In genomic region chr6:148444796-148445195, GRCm38 (mm10) we compare ENCODE assay signal across 8 mouse cellular contexts. TPM values are rescaled to one million over a fixed set of nuclear protein-coding genes. Genes with fewer than 3 reads are reported as not detected.
DNase-seq lines count a peak whose midpoint lies in the region; ATAC-seq and TF ChIP-seq lines count a peak whose summit lies in the region.

No protein-coding gene starts in this region.

- no peaks in the 10 kb centered on the region for H3K9me3 ChIP-seq in lung, postnatal 0 days (ENCODE audit: low read length)
- no peaks in the 10 kb centered on the region; the same call in 1 of the 2 replicates for H3K9me3 ChIP-seq in forebrain, embryonic 13.5 days (replicated peaks)
- no peaks in the 10 kb centered on the region; the same call in 1 of the 2 replicates for H3K9me3 ChIP-seq in limb, embryonic 11.5 days (ENCODE audit: control insufficient read depth, low read length)

- H3K4me3 ChIP-seq in lung, postnatal 0 days (ENCODE audit: low read depth, low read length) = peak overlapping the region; percentile 72
- H3K4me3 ChIP-seq in forebrain, embryonic 13.5 days = peak overlapping the region; percentile 69
- H3K4me3 ChIP-seq in limb, embryonic 11.5 days (ENCODE audit: low read depth, low read length) = peak overlapping the region; percentile 53
- peak overlapping the region; percentile 85 for H3K4me3 ChIP-seq in olfactory bulb, adult 2 months (ENCODE audit: insufficient read depth, low read depth, low read length)

- peak overlapping the region; percentile 73; the same call in 1 of the 2 replicates for H3K27ac ChIP-seq in lung, postnatal 0 days (ENCODE audit: low read length)
- H3K27ac ChIP-seq in forebrain, embryonic 13.5 days = no peak overlapping the region
- no peak overlapping the region for H3K27ac ChIP-seq in limb, embryonic 11.5 days (replicated peaks; ENCODE audit: low read depth, low read length)
- H3K27ac ChIP-seq in olfactory bulb, adult 2 months (ENCODE audit: insufficient read depth, low read depth, low read length) = peak overlapping the region; percentile 80

- TF ChIP-seq EP300 in lung, postnatal 0 days (IDR thresholded peaks at IDR 0.05) = no peak

- H3K9ac ChIP-seq in lung, postnatal 0 days (replicated peaks; ENCODE audit: low read depth) = peak overlapping the region; percentile 47
- peak overlapping the region; percentile 80 for H3K9ac ChIP-seq in forebrain, embryonic 13.5 days
- H3K9ac ChIP-seq in limb, embryonic 11.5 days (ENCODE audit: low read length) = peak overlapping the region; percentile 66

- peaks cover 8% of the 10 kb centered on the region; the same call in 1 of the 2 replicates for H3K27me3 ChIP-seq in lung, postnatal 0 days (replicated peaks; ENCODE audit: insufficient read depth, low read length)
- peaks cover 47% of the 10 kb centered on the region for H3K27me3 ChIP-seq in forebrain, embryonic 13.5 days
- H3K27me3 ChIP-seq in limb, embryonic 11.5 days (ENCODE audit: control insufficient read depth, insufficient read depth, low read length) = peaks cover 16% of the 10 kb centered on the region

- TF ChIP-seq POLR2A in olfactory bulb, adult 2 months (IDR thresholded peaks at IDR 0.05; ENCODE audit: insufficient read depth, low read depth, low read length) = no peak

- WGBS in lung, postnatal 0 days = 2% methylated on average over 9 of the region's 9 CpGs
- 4% methylated on average over 9 of the region's 9 CpGs for WGBS in forebrain, embryonic 13.5 days
- WGBS in limb, embryonic 11.5 days = 3% methylated on average over 9 of the region's 9 CpGs
- 5% methylated on average over 9 of the region's 9 CpGs for WGBS in olfactory bulb, adult 2 months

- no peaks in the 10 kb centered on the region for H3K36me3 ChIP-seq in lung, postnatal 0 days (ENCODE audit: insufficient read depth, low read length)
- H3K36me3 ChIP-seq in forebrain, embryonic 13.5 days (ENCODE audit: poor library complexity, severe bottlenecking) = no peaks in the 10 kb centered on the region
- no peaks in the 10 kb centered on the region for H3K36me3 ChIP-seq in limb, embryonic 11.5 days (ENCODE audit: control insufficient read depth, insufficient read depth, low read length)

- peaks cover 9% of the 10 kb centered on the region; the same call in 1 of the 2 replicates for H3K4me1 ChIP-seq in lung, postnatal 0 days (ENCODE audit: insufficient read depth, low read depth, low read length)
- peaks cover 22% of the 10 kb centered on the region for H3K4me1 ChIP-seq in forebrain, embryonic 13.5 days
- peaks cover 12% of the 10 kb centered on the region for H3K4me1 ChIP-seq in limb, embryonic 11.5 days (ENCODE audit: control insufficient read depth, insufficient read depth, low read length)
- H3K4me1 ChIP-seq in olfactory bulb, adult 2 months (ENCODE audit: control insufficient read depth, insufficient read depth, low read length) = peaks cover 6% of the 10 kb centered on the region; the same call in 1 of the 2 replicates

- peak; percentile 58 for DNase-seq in lung, postnatal 0 days (ENCODE audit: low spot score)
- no peak for DNase-seq in lung, postnatal 25 days (ENCODE audit: low spot score)
- DNase-seq in limb, embryonic 11.5 days (ENCODE audit: low spot score) = no peak
- no peak for DNase-seq in spleen, adult 18-20 months
- no peak for DNase-seq in layer of hippocampus, postnatal 14 days (ENCODE audit: low spot score in 2 of 2)
- DNase-seq in cerebellum, postnatal 25 days = no peak

- no peak for TF ChIP-seq CTCF in lung, postnatal 0 days (IDR thresholded peaks at IDR 0.05)
- no peak for TF ChIP-seq CTCF in olfactory bulb, adult 2 months (IDR thresholded peaks at IDR 0.05; ENCODE audit: insufficient read depth, low read depth, low read length)

- no peak for ATAC-seq in lung, postnatal 0 days
- no peak for ATAC-seq in forebrain, embryonic 13.5 days
- ATAC-seq in limb, embryonic 11.5 days (ENCODE audit: insufficient number of reproducible peaks, low FRiP score, low TSS enrichment, low read depth) = no peak; the same call in 1 of the 2 replicates

- H3K4me2 ChIP-seq in lung, postnatal 0 days (replicated peaks; ENCODE audit: low read depth, low read length) = peak overlapping the region; percentile 95
- H3K4me2 ChIP-seq in forebrain, embryonic 13.5 days = peak overlapping the region; percentile 92
- peak overlapping the region; percentile 90 for H3K4me2 ChIP-seq in limb, embryonic 11.5 days (ENCODE audit: low read depth, severe bottlenecking)

RNA-seq across cellular contexts. Expression of gene Tmtc1, which starts 0.6 kb away (rescaled TPM):
- 2.2 and 2.7 TPM in 2 replicates for polyA plus RNA-seq in lung, postnatal 0 days (2015; fragmentation: Nextera tagmentation; extraction: Ambion mirVana)
- polyA plus RNA-seq in forebrain, embryonic 13.5 days (2015; fragmentation: Nextera tagmentation; extraction: Ambion mirVana) = 0.87 and 1.1 TPM in 2 replicates
- polyA plus RNA-seq in limb, embryonic 11.5 days (2014; fragmentation: Nextera tagmentation; extraction: Ambion mirVana) = 1.0 and 1.8 TPM in 2 replicates
- polyA plus RNA-seq in olfactory bulb, adult 2 months (2012; ENCODE audit: insufficient read depth, insufficient read length, low replicate concordance, missing spikeins) = 92.0 TPM in 1 of 2 replicates, not detected in the other
- 10 to 100 TPM; 26.4 to 27.1 TPM for total RNA-seq in layer of hippocampus, postnatal 14 days (2021)

Comparison
In these comparisons a context has a peak if more than half of its experiments do, and no peak if none do; other contexts are left out.
1. H3K27ac ChIP-seq: peak in lung, postnatal 0 days (single experiment) and olfactory bulb, adult 2 months (single experiment); none in forebrain, embryonic 13.5 days (single experiment) and limb, embryonic 11.5 days (single experiment).
2. Peak in every context shown above with its lines, with median percentiles within 50 percentile points of each other: H3K4me2 ChIP-seq, H3K4me3 ChIP-seq and H3K9ac ChIP-seq.